Mouse (Mus musculus) layer of hippocampus, adult 9-10 months (tissue): ENCODE data around the gene Spef1.

Experiments
- DNase-seq: peaks from one replicate; pipeline ENCODE4 v3.0.0; 2022; ENCODE audit warnings: low spot score

Spef1 gene

GRCm38 (mm10) chr2:131141336-131141986 is 45.6 kb downstream of the Spef1 start:
- DNase-seq, result no peak

GRCm38 (mm10) chr2:131140533-131140905 is 46.6 kb downstream of the Spef1 start:
- no peak for DNase-seq

- DNase-seq, result no peak
Observed at GRCm38 (mm10) chr2:131139886-131140532, 47.1 kb downstream of the Spef1 start.

GRCm38 (mm10) chr2:131139287-131139686 is 47.8 kb downstream of the Spef1 start:
- no peak for DNase-seq

GRCm38 (mm10) chr2:131138760-131139159 is 48.3 kb downstream of the Spef1 start:
- no peak for DNase-seq

- DNase-seq, result no peak
Observed at GRCm38 (mm10) chr2:131138296-131138695, 48.8 kb downstream of the Spef1 start.

GRCm38 (mm10) chr2:131135521-131136139 is 51.5 kb downstream of the Spef1 start:
- no peak for DNase-seq

DNA sequence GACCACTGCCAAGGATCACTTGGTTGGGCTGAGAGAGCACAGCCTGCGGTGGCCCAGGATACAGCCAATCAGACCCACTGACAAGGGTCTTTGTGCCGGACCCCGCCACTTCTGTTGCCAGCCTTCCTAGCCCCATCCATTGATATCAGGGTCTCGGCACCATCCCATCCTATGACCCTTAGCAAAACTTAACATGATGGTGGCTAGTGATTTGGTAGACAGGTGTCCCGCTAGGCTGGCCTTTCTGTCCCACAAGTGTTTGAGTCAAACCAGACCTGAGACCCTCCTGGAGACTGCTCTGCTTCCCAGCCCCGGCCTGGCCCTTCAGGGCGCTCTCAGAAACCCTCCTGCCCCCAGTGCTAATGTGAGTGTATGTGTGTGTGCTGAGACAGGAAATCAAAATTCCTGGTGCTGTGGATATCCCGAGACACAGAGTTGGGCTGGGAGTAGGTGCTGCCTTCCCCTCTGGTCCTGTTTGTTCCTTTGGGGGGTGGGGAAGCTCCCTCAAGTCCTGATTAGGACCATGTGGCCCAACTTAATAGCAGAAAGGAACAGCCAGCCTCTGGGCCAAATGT is 52.2 kb downstream of the Spef1 start:
- DNase-seq, result no peak

DNA sequence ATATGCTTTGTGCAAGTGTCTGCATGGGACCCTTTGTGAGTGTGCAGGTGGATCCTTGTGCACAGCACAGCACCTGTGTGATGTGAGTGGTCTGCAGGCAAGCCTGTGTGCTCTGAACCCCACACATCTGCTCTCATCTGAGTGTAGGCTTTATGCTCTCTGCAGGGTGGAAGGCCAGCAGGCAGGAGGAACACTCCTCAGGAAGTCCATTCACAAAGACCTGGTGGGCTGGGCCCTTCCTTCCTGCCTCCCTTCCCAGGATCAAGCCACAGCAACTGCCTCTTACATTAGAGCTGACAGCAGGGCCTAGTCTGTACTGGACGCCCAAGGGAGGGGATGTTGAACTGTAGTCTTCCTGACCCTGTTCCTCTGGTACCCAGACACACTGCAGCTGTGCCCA is 52.7 kb downstream of the Spef1 start:
- no peak for DNase-seq

GRCm38 (mm10) chr2:131132930-131133547 is 54.0 kb downstream of the Spef1 start, which contains the start of gene Gm11037:
Gene Gm11037, plus strand, starts transcription at chr2:131133497.
- no peak for DNase-seq

DNA sequence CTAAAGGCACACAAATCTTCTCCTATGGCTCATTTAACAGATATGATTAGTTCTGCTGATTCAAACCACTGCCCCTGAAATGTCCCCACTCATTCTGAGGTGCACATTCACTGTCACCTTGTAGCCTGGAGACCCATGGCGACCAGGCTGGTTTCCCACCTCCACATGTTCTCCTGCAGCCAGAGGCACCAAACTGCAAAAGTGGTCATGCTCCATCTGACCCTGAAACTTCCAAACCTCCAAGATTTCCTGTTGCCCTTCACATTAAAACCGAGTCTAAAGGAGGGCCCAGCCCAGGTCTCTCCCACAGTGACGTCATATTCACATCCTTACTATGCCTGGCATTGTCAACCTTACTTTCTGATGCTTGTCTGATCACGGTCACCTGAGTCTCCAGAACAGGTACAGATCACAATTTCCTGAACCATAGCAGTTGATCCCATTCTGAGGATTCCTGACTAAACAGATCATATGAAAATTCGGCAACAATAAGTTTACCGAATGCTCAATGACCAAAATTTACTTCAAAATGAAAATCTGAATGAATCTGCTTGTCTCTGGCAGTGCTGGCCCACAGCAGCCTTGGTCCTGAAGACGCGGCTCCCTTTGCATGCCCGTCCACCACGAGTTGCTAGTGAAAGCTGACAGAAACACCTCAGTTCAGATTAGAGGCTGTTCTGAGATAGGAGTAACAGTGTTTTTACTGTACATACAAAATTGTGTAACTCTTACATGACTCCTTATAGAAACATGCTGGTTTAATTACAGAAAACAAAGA is 54.8 kb downstream of the Spef1 start:
- no peak for DNase-seq

- DNase-seq, result no peak
Observed at GRCm38 (mm10) chr2:131130849-131131248, 56.2 kb downstream of the Spef1 start.

GRCm38 (mm10) chr2:131129836-131130235 is 57.2 kb downstream of the Spef1 start:
- no peak for DNase-seq

DNA sequence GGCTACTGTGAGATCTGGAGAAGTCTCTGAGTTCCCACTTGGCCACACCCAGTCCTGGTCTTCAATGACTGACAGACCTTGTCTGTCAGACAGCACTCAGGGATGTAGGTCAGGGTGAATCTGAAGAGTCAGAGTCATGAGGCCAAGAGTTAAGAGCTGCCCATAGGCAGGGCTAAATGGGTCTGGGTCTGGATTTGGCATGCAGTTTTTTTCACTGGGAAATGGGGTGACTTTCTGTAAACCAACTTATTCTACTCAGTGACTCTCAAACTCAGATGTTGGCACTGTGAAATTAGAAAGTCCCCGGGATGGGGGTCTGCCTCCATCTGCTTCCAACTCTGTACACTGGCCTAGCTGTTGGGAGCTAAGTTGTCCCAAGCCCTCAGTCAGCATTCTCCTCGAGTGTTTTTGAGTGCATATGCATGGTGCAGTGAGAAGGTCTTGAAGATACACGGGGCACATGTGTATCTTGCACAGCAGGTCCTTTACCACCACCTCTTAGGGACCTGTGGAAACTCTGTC is 58.4 kb downstream of the Spef1 start:
- DNase-seq, result no peak

- DNase-seq, result no peak
Observed at GRCm38 (mm10) chr2:131128211-131128610, 58.9 kb downstream of the Spef1 start.

DNA sequence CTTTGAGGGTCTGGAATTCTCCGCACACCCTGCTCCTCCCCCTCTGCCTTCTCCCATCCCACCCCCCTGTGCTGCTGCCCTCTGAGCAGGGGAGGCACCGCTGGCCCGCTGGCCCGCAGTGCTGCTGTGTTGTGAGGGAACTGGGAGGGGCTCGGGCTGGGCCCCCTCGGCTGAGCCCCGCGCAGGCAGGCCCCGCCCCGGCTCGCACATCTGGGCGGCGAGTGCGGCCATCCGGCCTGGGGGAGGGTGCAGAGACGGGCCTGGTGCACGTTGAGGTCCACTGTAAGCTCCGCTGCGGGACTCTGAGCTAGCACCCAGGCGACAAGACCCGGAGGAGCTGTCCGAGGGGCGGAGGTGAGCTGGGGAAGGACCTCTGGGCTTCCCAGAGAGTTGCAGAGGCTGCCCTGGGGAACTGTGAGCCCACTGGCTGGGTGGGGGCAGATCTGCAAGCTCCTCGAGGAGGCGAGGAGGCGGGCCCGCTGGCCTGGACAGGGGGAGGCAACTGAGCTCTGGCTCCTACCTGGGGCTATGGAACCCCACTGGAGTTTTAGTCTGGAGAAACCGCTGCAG is 59.8 kb downstream of the Spef1 start, which contains the start of gene Hspa12b:
Gene Hspa12b, plus strand, starts transcription at position 120 of the 570 bp plus-strand sequence.
- no peak for DNase-seq

DNA sequence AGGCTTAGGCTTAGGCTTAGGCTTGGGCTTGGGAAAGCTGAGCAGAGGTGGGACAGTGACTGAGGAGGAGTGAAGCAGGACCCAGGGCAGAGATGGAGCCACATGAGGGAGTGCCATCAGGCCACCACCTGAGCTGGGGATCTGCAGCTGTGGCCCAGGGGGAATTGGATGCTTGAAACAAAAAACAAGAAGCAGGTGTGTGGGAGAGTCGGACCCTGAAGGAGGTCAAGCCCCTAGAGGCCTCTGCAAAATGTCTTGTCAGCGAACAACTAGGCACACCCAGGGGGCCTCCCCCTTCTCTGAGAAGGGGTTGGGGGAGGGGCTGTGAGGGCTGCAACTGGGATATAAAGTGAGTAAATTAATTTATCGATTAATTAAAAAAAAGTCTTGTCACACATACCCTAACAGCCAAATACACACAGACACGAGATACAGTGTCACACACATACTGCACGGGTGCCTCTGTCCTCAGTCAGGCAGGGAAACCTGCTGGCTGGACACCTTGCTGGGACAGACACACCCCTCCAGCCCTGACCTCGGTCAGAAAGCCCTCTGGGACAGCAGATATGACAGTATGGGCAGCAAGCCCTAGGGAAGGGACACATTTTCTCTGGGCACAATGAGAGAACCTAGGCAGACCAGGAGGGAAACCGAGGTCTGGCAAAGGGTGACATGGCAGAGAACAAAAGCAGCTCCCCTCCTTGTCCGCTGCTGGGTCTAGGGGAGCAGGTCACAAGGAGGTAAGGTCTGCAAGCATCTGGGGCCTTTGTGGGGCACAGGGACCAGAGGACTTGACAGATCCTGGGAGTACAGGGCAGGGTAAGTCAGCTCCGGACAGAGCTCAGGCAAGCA is 60.9 kb downstream of the Spef1 start:
- DNase-seq, result no peak

DNA sequence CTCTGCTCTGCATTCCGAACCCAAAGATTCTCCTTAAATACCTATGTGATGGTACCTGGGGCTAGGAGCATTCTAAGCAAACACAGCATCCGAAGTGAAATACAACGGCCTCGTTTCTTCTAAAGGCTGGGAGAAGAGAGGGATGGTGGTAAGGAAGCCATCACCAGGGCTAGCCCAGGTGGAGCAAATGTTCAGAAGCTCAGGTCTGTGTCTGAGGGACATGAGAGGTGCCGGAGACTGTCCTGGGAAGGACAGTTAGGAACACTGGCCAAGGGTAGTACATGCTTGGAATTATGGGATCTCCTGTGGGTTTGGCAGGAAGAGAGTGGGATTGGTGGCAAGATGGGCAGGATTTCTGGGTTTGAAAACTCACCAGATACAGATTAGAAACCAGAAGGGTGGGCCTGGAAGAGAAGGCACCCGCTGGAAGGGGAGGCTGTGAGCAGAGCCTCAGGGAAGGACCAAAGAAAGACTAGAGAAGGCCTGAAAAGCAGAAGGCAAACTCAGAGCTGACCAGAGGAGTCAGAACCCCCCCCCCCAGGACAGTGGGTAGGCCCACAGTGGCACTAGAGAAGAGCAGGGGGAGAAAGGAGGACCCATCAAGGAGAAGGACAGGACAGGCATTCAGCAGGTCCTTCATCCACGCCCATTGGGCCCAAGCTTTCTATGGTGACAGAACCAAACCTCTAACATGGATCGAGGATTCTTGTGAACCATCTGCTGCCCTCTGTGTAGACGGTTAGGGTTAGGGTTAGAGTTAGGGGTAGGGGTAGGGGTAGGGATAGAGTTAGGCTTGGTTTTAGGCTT is 61.7 kb downstream of the Spef1 start:
- no peak for DNase-seq

DNA sequence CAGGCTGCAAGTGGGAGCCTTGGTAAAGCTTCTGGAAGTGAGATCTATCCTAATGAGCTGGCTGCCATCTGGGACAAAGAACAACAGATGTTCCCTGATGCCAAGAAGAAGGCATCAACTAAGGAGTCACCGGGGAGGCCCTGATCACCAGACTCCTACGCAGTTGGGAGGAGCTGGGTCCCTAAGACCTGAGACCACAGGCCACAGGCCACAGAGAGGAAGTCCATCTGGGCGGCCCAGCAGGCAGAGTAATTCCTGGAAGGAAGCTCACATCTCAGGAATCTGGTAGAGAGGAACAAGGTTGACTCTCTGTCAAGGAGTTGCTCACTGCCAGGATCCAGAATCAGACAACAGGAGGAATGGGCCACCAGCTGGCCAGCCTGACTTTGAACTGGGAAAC is 62.9 kb downstream of the Spef1 start:
- DNase-seq, result no peak
